Mouse (Mus musculus) kidney, adult 9 months (tissue): ENCODE data around the gene Zcchc4.
"Not testable (repeated sequence)": the region's sequence is repeated elsewhere in the genome, so short reads cannot be mapped to it uniquely, and the experiment has no call there.

Source experiments
- DNase-seq: peaks from one replicate; pipeline ENCODE4 v3.0.0; 2022

Gene Zcchc4

DNA sequence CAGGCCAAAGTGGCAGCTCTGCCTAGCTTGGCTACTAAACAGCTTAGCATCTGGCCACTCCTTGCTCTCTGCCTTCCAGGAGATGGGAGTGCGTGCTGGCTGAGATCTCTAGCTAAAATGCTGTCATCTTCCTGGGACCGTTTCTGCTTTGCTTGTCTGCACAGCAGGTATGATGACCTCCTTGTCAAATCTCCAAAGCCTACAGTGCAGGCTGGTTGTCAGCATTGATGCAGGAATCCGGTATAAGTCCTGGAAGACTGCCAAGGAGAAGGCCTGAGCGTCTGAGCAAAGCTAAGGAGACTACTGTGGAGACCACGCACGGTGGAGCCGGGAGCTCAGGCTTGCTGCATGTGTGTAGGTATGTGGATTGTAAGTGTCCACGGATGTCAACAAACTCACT is at the start of gene Zcchc4:
Zcchc4 (plus strand) TSS at position 173 of the 400 bp plus-strand sequence.
- no peak for DNase-seq

DNA sequence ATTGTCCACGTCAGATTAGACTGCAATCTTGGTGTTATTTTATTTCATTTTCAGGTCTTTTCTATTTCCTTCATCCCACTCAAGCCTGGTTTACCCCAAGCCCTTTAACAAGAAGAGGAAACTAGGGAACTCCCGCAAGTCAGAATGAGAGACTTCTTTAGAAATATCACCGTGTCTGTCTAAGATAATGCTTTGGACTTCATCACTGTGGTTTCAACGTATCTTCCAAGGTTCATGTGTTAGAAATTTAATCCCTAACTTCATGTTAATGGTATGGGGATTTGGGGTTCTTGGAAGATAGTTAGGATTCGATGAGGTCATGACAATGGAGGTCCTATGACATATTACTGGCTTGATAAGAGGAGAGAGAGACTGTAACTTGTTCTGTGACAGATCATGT is 47.5 kb upstream of the Zcchc4 start:
- no peak for DNase-seq

DNA sequence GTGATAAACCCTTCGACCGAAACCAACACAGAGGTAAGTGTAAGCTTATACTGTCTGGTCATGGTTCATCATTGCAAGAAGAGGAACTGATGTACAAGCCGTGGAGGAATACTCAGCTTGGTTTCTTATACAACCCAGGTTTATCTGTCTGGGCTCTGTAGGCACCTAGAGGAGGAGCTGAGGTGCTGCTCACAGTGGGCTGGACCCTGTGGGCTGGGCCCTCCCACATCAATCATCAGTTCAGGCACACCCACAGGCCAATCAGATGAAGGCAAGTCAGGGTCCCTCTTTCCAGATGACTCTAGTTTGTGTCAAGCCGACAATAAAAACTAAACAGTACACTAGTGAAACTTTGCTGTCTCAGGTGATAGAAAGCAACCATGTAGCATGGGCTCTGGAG is 42.4 kb upstream of the Zcchc4 start:
- DNase-seq, result no peak

DNA sequence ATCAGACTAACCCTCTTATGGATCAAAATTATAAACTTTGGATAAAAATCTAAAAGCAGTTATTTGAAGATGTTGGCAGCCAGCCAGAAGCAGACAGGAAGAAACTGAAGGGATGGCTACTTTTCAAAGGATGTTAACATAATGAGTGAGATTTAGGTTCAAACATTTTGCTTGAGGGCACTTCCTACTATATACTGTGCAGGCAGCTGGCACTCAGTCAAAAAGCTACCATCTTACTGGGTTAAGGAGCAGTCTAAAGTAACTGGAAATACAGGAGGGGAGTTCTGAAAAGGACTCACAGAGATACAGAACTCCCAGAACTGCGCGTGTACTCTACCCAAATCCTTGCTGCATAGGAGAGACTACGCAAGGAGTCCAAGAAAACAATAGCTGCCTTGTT is 39.2 kb upstream of the Zcchc4 start:
- no peak for DNase-seq

DNA sequence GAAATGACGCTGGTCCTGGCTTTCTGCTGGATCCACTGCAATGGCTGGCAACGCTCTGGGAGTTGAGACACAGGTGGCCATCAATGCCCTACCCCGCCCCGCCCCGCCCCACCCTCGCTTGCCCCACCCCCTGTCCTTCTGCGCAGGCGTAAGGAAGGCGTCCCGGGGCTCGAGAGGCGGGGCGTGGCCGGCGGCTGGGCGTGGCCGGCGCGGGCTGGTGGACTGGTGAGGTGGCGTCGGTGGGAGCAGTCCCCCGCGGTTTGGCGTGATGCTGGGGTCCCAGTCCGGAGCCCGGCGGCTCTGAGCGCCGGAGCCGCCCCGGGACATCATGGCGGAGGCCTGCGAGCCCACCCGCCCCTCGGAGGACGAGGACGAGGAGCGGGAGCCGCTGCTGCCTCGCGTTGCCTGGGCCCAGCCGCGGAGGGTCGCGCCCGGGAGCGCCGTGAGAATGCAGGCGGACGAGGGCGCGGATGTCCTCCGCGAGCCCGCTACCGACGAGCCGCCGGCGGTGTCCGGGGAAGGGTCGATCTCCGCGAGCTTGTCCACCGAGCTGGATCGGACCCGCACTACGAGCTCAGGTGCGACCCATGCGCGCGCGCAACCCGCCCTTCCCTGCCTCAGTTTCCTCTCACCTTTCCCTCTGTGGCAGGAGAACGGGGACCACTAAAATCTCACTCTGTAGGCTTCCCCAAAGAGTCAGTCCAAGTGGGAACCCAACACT is 33.7 kb upstream of the Zcchc4 start, which contains the start of gene Pi4k2b:
Pi4k2b (plus strand) TSS at position 184 of the 721 bp plus-strand sequence.
- DNase-seq, result peak; percentile 76

DNA sequence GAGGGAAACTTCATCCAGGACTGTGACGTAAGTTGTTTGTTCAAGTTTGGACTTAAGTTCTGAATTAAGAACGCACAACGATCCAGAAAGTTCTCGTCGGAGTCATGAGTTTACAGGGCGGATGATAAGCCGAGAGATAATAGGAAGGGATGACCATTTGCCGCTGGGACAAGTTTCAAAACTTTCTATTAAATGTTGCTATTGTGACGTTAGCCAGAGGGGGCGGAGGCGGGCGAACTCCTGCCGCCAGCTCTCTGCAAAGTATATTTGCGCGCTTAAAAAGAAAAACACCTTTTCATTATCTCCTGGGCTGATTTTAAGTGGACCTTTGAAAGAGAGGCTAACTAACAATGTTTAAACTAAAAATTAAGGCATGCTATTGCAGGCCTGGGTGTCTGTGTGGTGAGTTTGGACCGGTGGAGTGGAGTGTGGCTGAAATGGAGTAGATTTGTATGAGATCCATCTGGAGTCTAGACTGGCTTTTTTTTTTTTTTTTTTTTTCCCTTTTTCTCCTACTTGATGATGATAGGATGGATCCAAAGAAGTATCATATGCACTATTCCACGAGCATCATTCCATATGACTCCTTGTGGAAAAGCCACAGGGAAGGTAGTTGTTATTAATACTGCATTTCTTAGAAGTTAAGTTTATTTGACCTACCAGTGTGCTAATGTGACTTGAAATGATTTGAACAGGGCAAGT is 32.9 kb upstream of the Zcchc4 start:
- DNase-seq, result peak; percentile 60

DNA sequence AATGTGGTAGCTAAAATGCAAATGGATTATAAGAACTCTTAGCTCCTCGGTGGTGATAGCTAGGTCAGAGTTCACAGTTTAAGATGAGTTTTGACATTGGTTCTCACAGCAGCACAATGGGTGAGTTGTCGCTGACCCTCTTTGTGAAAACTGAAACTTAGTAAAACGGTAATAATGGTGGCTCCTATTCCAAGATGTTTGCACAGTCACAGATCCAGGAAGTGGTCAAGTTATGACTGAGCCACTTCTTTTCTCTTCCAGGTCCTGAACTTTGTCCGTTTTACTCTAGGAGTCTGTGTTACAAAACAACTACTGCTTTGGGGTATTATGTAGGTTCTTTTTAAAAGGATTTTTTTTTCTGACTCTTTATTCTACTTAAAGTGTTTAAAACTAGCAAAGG is 32.0 kb upstream of the Zcchc4 start:
- peak; percentile 14 for DNase-seq

DNA sequence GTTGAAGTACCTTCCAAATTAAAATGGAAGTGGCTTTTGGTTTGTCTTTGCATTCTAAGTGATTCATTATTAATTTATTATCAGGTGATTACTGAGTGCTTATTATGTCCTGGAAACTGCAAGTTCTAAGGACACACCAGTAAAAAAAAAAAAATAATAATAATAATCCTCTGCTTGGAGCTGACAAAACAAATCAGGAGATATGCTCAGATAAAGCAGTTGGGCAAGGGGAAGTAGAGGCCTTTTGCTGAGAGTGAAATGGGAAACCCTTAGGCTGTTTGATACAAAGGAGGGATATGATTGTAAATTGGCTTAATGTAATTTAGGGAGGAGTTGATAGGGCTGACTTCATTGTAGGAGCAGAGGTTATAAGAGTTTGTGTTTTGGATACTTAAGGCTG is 28.3 kb upstream of the Zcchc4 start:
- no peak for DNase-seq

DNA sequence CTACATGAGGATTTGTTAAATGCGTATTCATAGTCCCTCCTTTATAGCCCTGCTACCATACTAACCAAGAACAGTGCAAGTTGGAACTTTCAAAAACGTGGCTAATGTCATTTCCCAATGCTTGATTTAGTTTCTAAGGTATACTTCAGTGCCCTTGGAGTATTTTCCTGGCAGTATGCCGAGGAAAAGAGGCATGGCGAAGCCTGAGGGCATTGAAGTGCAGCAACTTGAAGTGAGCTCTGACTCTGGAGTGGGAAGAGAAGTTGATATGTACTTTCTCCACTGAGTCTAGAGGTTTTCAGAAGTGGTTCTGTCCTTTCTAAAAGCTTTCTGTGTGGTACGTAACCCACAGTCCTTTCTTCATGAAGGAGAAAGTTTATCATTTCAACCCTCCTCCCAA is 26.5 kb upstream of the Zcchc4 start:
- DNase-seq, result peak; percentile 66

DNA sequence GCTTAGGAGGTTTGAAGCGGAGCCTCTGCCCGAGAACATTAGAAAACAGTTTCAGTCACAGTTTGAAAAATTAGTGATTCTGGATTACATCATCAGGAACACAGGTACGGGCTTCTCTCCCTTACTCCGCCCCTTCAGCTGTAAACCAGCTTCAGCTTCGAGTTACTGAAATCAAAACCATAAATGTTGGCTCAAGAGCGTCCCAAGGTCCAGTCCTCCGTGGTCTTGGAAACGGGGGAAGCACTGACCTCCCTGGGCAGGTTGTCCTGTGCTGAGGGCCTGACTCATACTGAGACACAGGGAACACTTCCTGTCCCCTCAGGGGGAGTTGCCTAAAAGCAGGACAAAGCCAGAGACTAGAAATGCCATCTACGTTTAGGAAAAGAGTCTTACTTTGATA is 22.1 kb upstream of the Zcchc4 start:
- no peak for DNase-seq

DNA sequence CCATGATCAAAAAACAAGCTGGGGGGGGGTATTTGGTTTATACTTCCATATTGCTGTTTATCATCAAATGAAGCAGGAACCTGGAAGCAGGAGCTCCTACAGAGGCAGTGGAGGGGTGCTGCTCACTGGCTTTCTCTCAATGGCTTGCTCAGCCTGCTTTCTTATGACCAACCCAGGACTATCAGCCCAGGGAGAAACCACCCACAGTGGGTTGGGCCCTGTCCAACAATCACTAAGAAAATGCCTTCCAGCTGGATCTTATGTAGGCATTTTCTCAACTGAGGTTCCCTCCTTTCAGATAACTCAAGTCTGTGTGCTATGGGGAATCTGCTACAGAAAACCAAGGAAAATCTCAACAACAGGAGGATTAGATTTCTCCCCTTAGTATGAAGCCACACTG is 21.0 kb upstream of the Zcchc4 start:
- no peak for DNase-seq

DNA sequence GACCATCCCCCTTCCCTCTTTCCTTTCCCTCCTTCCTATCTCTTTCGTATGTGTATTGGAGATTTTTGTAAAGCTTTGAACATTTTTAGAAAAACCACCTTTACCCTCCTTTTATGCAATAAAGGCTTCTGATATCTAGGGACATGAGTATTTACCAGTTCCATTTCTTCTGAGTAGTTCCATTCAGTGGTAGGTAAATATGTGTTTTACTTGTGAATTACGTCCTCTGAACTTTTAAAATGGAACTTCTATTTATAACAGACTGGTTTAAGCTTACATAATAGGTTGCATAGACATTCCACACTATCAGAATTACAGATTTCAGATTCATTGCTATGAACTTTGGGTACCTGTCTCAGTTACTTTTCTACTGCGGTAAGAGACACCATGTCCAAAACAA is 19.9 kb upstream of the Zcchc4 start:
- no peak for DNase-seq

DNA sequence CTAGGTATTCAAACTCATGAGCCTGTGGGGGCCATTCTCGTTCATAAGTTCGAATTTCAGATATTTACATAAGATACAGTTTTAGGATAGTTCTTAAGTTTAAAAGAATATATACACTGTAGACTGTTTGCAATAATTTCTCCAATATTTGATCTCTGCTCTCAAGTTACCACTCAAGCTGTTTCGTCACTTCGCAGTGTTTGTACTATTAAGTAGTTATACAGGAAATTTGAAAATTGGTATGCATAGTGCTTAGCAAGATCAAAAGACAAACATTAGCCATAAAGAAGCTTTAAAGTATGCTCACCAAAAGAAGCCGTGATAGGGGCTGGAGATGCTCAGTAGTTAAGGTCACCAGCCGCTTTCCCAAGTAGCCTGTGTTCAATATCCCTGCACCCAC is 19.2 kb upstream of the Zcchc4 start:
- DNase-seq, result no peak

DNA sequence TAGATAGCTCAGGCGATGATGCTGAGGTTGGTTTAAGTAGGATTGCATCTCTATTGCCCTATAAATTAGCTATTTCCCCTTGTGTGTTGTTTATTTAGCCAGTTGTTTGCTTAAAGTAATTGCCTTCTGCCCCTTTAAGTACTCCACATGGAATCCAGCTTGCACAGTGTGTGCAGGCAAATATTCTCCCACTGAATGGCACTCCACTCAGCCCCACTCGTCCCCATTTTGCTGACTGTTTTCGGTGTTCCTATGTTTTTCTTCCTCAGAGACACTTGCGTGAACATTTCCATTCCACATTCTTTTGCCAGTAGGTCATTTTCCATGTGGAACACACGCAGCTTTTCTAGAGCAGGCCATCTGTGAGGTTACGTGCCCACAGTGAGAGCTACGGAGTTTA is 12.6 kb upstream of the Zcchc4 start:
- no peak for DNase-seq

DNA sequence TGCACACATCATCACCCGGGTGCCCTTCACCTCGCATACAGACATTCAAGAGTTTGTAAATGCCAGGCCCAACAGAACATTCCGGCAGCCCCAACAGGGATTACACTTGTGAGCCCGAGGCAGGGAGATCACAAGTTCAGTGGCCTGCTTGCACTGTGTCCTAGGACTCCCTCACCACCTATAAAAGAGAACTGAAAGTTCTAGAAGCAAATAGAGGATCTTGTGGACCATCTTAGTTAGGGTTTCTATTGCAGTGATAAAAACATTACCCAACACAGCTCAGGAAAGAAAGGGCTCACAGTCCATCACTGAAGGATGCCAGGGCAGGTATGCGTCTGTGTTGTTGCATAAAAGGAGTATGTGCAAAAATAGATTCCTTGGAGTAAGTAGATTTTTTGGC is 942 bp upstream of the Zcchc4 start:
- DNase-seq, result no peak

DNA sequence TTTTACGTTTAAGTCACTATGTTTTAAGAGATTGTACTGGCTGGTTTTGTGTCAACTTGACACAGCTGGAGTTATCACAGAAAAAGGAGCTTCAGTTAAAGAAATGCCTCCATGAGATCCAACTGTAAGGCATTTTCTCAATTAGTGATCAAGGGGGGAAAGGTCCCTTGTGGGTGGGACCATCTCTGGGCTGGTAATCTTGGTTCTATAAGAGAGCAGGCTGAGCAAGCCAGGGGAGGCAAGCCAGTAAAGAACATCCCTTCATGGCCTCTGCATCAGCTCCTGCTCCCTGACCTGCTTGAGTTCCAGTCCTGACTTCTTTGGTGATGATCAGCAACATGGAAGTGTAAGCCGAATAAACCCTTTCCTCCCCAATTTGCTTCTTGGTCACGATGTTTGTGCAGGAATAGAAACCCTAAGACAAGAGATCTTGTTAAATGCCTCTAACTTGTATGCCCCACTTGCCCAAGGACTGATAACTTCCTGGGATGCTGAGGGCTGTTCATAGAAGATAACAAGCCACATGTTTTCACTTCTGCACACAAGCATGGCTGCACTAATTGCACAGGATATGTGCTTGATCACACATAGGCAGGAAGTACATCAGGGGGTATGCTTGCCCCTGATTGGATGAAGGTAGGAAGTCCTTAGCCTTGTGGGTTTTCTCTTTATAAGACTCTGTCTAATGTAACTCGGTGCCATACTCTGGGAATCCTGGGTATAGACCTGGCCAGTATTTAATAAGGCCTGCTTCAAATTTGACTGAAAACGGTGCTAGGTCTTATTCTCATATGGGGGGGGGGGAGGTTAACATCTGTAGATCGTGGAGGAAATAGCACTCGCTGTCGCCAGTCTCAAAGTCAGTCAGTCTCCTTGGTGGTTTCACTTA is 1.5 kb downstream of the Zcchc4 start:
- DNase-seq, result not testable (repeated sequence)

DNA sequence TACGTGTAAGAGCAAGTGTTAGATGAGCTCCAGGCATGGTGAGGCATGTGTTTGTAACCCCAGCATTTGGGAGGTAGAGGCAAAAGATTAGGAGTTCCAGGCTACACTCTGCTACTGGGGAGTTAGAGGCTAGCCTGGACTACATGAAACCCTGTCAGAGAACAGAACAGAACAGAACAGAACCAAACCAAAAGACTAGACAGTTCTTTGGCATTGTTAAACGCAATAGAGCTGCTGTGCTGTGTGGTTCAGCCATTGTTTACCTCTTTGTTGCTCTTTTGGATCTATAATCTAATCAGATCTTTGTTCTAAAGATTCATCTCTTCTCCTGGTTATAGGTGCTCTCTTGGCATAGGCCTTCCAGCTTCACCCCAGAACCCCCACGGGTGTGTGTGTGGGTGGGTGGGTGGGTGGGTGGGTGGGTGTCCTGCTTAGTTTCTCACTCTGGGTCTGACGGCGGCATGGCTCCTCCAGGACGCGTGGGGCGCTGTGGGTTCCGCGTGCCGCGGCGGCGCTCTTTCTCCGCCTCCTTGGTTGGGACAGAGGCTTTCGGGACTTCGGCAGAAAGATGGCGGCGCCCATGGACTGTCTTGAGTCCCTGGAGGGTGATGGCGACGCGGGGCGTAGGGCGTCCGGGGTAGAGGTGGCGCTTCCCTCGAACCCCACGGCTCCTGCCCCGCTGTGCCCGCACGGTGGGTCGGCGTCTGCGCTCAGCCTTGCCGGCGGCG is 7.5 kb downstream of the Zcchc4 start:
- DNase-seq, result peak; percentile 89

DNA sequence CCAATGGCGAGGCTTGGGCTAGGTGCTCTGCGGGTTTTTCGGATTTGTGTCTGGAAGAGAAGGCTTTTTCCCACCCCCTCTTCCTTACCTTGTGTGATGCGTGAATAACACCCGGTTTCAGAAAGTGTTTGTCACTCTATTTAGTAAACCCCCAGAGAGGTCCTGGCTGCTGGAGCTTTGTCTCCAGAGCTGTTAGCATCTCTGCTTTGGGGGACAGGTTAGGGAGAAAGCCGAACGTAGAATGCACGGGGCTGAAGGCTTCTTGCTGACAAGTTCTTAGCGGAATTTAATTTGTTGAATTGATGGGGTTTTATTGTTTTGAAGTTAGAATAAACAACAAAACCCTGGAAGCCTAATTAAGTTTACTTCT is 8.0 kb downstream of the Zcchc4 start:
- DNase-seq, result no peak

DNA sequence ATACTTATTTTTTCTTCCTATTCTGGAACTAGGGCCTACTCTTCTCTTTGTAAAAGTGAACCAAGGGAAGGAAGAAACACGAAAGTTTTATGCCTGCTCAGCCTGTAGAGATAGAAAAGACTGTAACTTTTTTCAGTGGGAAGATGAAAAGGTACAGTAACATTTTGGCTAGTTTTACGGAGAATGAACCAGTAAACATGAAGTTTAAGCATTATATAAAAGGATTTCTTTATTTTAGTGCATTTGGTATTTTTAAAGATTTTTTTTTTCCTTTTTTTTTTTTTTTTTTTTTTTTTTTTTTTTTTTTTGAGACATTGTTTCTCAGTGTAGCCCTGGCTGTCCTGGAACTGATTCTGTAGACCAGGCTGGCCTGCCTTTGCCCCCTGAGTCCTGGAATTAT is 8.7 kb downstream of the Zcchc4 start:
- no peak for DNase-seq

DNA sequence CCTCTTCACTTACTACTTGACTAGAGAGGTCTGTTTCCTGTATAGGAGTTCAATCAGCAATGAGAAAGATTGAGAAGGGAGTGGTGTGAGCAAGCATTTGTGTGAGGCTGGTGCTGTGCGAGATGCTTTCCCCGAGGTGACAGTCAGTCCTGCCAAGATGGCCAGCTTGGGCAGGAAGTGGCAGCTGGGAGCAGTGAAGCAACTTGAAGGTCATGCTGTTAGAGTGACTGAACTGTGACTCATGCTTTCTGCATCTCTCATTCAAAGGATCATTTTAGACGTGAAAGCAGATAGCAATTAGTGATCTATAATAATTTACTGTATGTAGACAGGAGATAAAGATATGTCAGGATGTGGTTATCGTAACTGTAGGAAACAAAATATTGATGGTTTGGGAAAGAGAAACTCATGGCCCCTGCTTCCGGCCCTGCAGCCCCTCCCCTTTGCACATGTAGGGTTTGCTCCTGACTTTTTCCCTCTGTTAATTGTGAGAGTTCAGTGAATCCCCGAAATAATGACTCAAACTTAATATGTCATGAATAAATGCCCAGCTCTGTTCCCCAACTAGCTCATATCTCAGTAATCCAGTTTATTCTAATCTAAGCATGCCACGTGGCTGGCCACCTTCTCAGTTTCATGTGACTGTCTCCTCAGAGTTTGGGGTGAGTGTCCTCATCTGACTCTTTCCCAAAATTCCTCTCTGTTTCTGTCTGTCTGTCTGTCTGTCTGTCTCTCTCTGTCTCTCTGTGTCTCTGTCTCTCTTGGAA is 11.5 kb downstream of the Zcchc4 start:
- no peak for DNase-seq

DNA sequence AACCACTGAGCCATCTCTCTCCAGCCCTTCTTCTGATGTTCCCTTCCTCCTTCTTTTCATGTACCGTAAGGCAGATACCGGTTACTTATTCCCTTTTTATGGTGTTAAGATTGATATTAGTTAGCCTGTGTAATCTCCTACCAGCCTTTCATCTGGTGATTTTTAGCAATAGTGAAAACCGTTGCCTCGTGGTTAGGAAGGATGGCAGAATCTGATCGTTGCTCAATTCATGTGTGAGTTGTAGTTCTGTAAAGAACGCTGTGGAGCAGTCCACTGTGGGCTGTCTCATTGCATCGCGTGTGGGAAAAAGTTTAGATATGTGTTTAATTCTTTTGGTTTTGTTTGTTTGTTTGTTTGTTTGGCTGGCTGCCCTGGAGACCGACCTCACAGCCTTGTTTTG is 18.0 kb downstream of the Zcchc4 start:
- DNase-seq, result no peak

DNA sequence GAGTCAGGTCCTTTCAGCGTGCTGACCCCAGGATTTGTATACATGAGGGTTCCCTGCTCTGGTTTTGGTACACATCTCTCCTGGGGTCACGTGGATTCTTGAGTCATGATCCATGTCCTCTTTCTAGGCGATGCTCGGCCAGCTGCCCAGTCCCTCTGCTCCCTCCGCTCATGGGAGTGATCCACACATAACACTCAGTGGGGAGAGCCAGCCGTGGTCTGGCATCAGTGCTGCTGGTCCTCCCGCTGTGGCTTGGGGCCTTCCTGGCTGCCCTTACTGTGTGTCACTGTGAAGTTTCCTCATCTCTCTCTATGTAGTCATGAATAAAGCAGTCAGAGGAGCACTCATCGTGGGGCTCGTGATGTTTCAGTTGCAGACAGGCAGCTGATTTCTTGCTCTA is 18.9 kb downstream of the Zcchc4 start:
- DNase-seq, result no peak
